Mouse (Mus musculus): ENCODE data around the gene Acvr1. TPM values are rescaled to one million over a fixed set of nuclear protein-coding genes. Genes with fewer than 3 reads are reported as not detected.

The Acvr1 gene
- polyA plus RNA-seq, 1 experiment = 35.6 TPM

- H3K4me2 ChIP-seq (ENCODE audit: low read depth) = no peak overlapping the region
- H3K4me3 ChIP-seq = no peak overlapping the region
- peaks cover 100% of the 10 kb centered on the region for H3K79me2 ChIP-seq (ENCODE audit: control insufficient read depth, insufficient read depth)
- no peaks in the 10 kb centered on the region for H3K27me3 ChIP-seq (ENCODE audit: control insufficient read depth, insufficient read depth, insufficient read length)
- no peak overlapping the region for H3ac ChIP-seq (ENCODE audit: control insufficient read depth, insufficient read length)
- TF ChIP-seq E2F4 (IDR thresholded peaks at IDR 0.05; ENCODE audit: insufficient read depth) = no peak
- TF ChIP-seq CEBPB (IDR thresholded peaks at IDR 0.05; ENCODE audit: insufficient read depth, poor library complexity, severe bottlenecking) = no peak
- no peak for TF ChIP-seq SRF (IDR thresholded peaks at IDR 0.05; ENCODE audit: control insufficient read depth, insufficient read length, low read depth)
- no peak for TF ChIP-seq TCF3 (IDR thresholded peaks at IDR 0.05; ENCODE audit: insufficient read length, low read depth)
- TF ChIP-seq POLR2A (IDR thresholded peaks at IDR 0.05; ENCODE audit: insufficient read length, low read depth) = no peak
- H3K36me3 ChIP-seq (ENCODE audit: control insufficient read depth, insufficient read depth) = no peaks in the 10 kb centered on the region
These were observed 15.1 kb downstream of the Acvr1 start for GRCm38 (mm10) chr2:58551866-58552265.

- Histone ChIP-seq H3K4me3 (no peak overlapping the region), H3K4me2 (ENCODE audit: low read depth) (peak overlapping the region; percentile 25), H3ac (ENCODE audit: control insufficient read depth, insufficient read length) (no peak overlapping the region), H3K27me3 (ENCODE audit: control insufficient read depth, insufficient read depth, insufficient read length) (no peaks in the 10 kb centered on the region), H3K79me2 (ENCODE audit: control insufficient read depth, insufficient read depth) (peaks cover 99% of the 10 kb centered on the region), H3K36me3 (ENCODE audit: control insufficient read depth, insufficient read depth) (no peaks in the 10 kb centered on the region)
- TF ChIP-seq E2F4 (IDR thresholded peaks at IDR 0.05; ENCODE audit: insufficient read depth) (no peak), POLR2A (IDR thresholded peaks at IDR 0.05; ENCODE audit: insufficient read length, low read depth) (no peak), CEBPB (IDR thresholded peaks at IDR 0.05; ENCODE audit: insufficient read depth, poor library complexity, severe bottlenecking) (no peak), TCF12 (IDR thresholded peaks at IDR 0.05; ENCODE audit: insufficient read depth, poor library complexity, severe bottlenecking) (no peak), MYOG (IDR thresholded peaks at IDR 0.05; ENCODE audit: control insufficient read depth in 1 of 3, insufficient read depth in 1 of 3, insufficient read length in 2 of 3, low read depth in 2 of 3) (peak in 2 of 3 experiments; percentile 34 to 76), SRF (IDR thresholded peaks at IDR 0.05; ENCODE audit: control insufficient read depth, insufficient read length, low read depth) (no peak), REST (IDR thresholded peaks at IDR 0.05; ENCODE audit: insufficient read depth, insufficient read length) (no peak), MYOD1 (IDR thresholded peaks at IDR 0.05; ENCODE audit: control insufficient read depth in 1 of 3, insufficient read length in 2 of 3, low read depth in 2 of 3) (peak in 2 of 3 experiments; percentile 50 to 64), POLR2AphosphoS2 (IDR thresholded peaks at IDR 0.05; ENCODE audit: insufficient read length, low read depth) (no peak), USF1 (IDR thresholded peaks at IDR 0.05; ENCODE audit: low read depth) (no peak), MAX (IDR thresholded peaks at IDR 0.05; ENCODE audit: low read depth) (no peak), TCF3 (IDR thresholded peaks at IDR 0.05; ENCODE audit: insufficient read length, low read depth) (no peak)
These were observed 16.5 kb downstream of the Acvr1 start for GRCm38 (mm10) chr2:58550488-58550887.

- Histone ChIP-seq H3K79me2 (ENCODE audit: control insufficient read depth, insufficient read depth) (peaks cover 99% of the 10 kb centered on the region), H3K36me3 (ENCODE audit: control insufficient read depth, insufficient read depth) (no peaks in the 10 kb centered on the region), H3ac (ENCODE audit: control insufficient read depth, insufficient read length) (no peak overlapping the region), H3K4me3 (no peak overlapping the region), H3K27me3 (ENCODE audit: control insufficient read depth, insufficient read depth, insufficient read length) (no peaks in the 10 kb centered on the region), H3K4me2 (ENCODE audit: low read depth) (peak overlapping the region; percentile 25)
- TF ChIP-seq POLR2A (IDR thresholded peaks at IDR 0.05; ENCODE audit: insufficient read length, low read depth) (no peak), MAX (IDR thresholded peaks at IDR 0.05; ENCODE audit: low read depth) (no peak), SRF (IDR thresholded peaks at IDR 0.05; ENCODE audit: control insufficient read depth, insufficient read length, low read depth) (no peak), MYOD1 (IDR thresholded peaks at IDR 0.05; ENCODE audit: control insufficient read depth in 1 of 3, insufficient read length in 2 of 3, low read depth in 2 of 3) (no peak)
These were observed 17.0 kb downstream of the Acvr1 start for GRCm38 (mm10) chr2:58549960-58550359.

GRCm38 (mm10) chr2:58548943-58549342 is 18.0 kb downstream of the Acvr1 start:
- H3ac ChIP-seq (ENCODE audit: control insufficient read depth, insufficient read length) = no peak overlapping the region

GRCm38 (mm10) chr2:58546264-58546663 is 20.7 kb downstream of the Acvr1 start:
- H3K79me2 ChIP-seq (ENCODE audit: control insufficient read depth, insufficient read depth) = peaks cover 99% of the 10 kb centered on the region
- no peaks in the 10 kb centered on the region for H3K27me3 ChIP-seq (ENCODE audit: control insufficient read depth, insufficient read depth, insufficient read length)
- no peak overlapping the region for H3ac ChIP-seq (ENCODE audit: control insufficient read depth, insufficient read length)
- no peak overlapping the region for H3K4me3 ChIP-seq
- H3K4me2 ChIP-seq (ENCODE audit: low read depth) = peak overlapping the region; percentile 85
- no peak for TF ChIP-seq REST (IDR thresholded peaks at IDR 0.05; ENCODE audit: insufficient read depth, insufficient read length)
- TF ChIP-seq USF1 (IDR thresholded peaks at IDR 0.05; ENCODE audit: low read depth) = no peak
- TF ChIP-seq POLR2AphosphoS2 (IDR thresholded peaks at IDR 0.05; ENCODE audit: insufficient read length, low read depth) = no peak
- TF ChIP-seq CEBPB (IDR thresholded peaks at IDR 0.05; ENCODE audit: insufficient read depth, poor library complexity, severe bottlenecking) = peak; percentile 55
- TF ChIP-seq MYOG (IDR thresholded peaks at IDR 0.05; ENCODE audit: control insufficient read depth in 1 of 3, insufficient read depth in 1 of 3, insufficient read length in 2 of 3, low read depth in 2 of 3) = no peak
- no peaks in the 10 kb centered on the region for H3K36me3 ChIP-seq (ENCODE audit: control insufficient read depth, insufficient read depth)

More at GRCm38 (mm10) chr2:58548943-58549342, 18.0 kb downstream of the Acvr1 start:
- H3K36me3 ChIP-seq (ENCODE audit: control insufficient read depth, insufficient read depth) = no peaks in the 10 kb centered on the region
- peak overlapping the region; percentile 49 for H3K4me2 ChIP-seq (ENCODE audit: low read depth)
- no peak overlapping the region for H3K4me3 ChIP-seq
- no peak for TF ChIP-seq MYOD1 (IDR thresholded peaks at IDR 0.05; ENCODE audit: control insufficient read depth in 1 of 3, insufficient read length in 2 of 3, low read depth in 2 of 3)
- TF ChIP-seq MYOG (IDR thresholded peaks at IDR 0.05; ENCODE audit: control insufficient read depth in 1 of 3, insufficient read depth in 1 of 3, insufficient read length in 2 of 3, low read depth in 2 of 3) = no peak
- no peak for TF ChIP-seq CEBPB (IDR thresholded peaks at IDR 0.05; ENCODE audit: insufficient read depth, poor library complexity, severe bottlenecking)
- no peak for TF ChIP-seq POLR2A (IDR thresholded peaks at IDR 0.05; ENCODE audit: insufficient read length, low read depth)
- TF ChIP-seq MAX (IDR thresholded peaks at IDR 0.05; ENCODE audit: low read depth) = no peak
- no peak for TF ChIP-seq SRF (IDR thresholded peaks at IDR 0.05; ENCODE audit: control insufficient read depth, insufficient read length, low read depth)
- no peak for TF ChIP-seq TCF3 (IDR thresholded peaks at IDR 0.05; ENCODE audit: insufficient read length, low read depth)
- no peak for TF ChIP-seq E2F4 (IDR thresholded peaks at IDR 0.05; ENCODE audit: insufficient read depth)
- TF ChIP-seq TCF12 (IDR thresholded peaks at IDR 0.05; ENCODE audit: insufficient read depth, poor library complexity, severe bottlenecking) = no peak
- no peak for TF ChIP-seq POLR2AphosphoS2 (IDR thresholded peaks at IDR 0.05; ENCODE audit: insufficient read length, low read depth)
- no peak for TF ChIP-seq REST (IDR thresholded peaks at IDR 0.05; ENCODE audit: insufficient read depth, insufficient read length)
- no peak for TF ChIP-seq USF1 (IDR thresholded peaks at IDR 0.05; ENCODE audit: low read depth)
- H3K27me3 ChIP-seq (ENCODE audit: control insufficient read depth, insufficient read depth, insufficient read length) = no peaks in the 10 kb centered on the region
- H3K79me2 ChIP-seq (ENCODE audit: control insufficient read depth, insufficient read depth) = peaks cover 99% of the 10 kb centered on the region
